Mouse (Mus musculus) forebrain, embryonic 16.5 days (tissue): ENCODE measurements at regions not wholly inside any gene's neighbourhood (a gene's known extent, or its start where the extent isn't known, plus 50 kb on each side); places are given as distances from the start of the nearest gene placed in this dataset.

ENCODE experiments used
- ATAC-seq: fragments of 200-750 bp; cut with Nextera tagmentation; 2 replicates; pipeline ENCODE4 v1.8.0; 2017; ENCODE audit warnings: mild to moderate bottlenecking, moderate library complexity
- H3K27ac ChIP-seq: fragments of 300-500 bp; sonication (generic); 2 replicates; pipeline ENCODE4 v1.5.1; 2014; ENCODE audit warnings: low read length, control low read depth
- H3K27me3 ChIP-seq: fragments of 300-500 bp; sonication (generic); replicated peaks from 2 replicates; pipeline ENCODE4 v1.6.1; 2014; ENCODE audit warnings: low read length; ENCODE audit not compliant: control insufficient read depth, insufficient read depth
- H3K36me3 ChIP-seq: fragments of 300-500 bp; sonication (generic); 2 replicates; pipeline ENCODE4 v1.6.1; 2014; ENCODE audit not compliant: control insufficient read depth, insufficient read depth
- H3K4me1 ChIP-seq: fragments of 300-500 bp; sonication (generic); replicated peaks from 2 replicates; pipeline ENCODE4 v1.6.1; 2014; ENCODE audit warnings: low read length; ENCODE audit not compliant: control insufficient read depth, insufficient read depth
- H3K4me2 ChIP-seq: fragments of 300-500 bp; sonication (generic); 2 replicates; pipeline ENCODE4 v1.6.1; 2014; ENCODE audit warnings: mild to moderate bottlenecking, low read length, control low read depth
- H3K4me3 ChIP-seq: fragments of 300-500 bp; sonication (generic); replicated peaks from 2 replicates; pipeline ENCODE4 v1.5.1; 2014; ENCODE audit warnings: mild to moderate bottlenecking, low read length, control low read depth
- H3K9ac ChIP-seq: fragments of 300-500 bp; sonication (generic); replicated peaks from 2 replicates; pipeline ENCODE4 v1.6.1; 2014; ENCODE audit warnings: low read depth, low read length, control low read depth
- H3K9me3 ChIP-seq: fragments of 300-500 bp; sonication (generic); 2 replicates; pipeline ENCODE4 v1.6.1; 2016; ENCODE audit warnings: low read length; ENCODE audit not compliant: control insufficient read depth
- WGBS: fragments of 180-500 bp; shearing (Covaris S2); extraction: QIAGEN DNeasy Blood & Tissue Kit; methylation state at CpG from one replicate; pipeline ENCODE4 v1.1.7; 2014; 5-methylcytosine and 5-hydroxymethylcytosine counted together

DNA sequence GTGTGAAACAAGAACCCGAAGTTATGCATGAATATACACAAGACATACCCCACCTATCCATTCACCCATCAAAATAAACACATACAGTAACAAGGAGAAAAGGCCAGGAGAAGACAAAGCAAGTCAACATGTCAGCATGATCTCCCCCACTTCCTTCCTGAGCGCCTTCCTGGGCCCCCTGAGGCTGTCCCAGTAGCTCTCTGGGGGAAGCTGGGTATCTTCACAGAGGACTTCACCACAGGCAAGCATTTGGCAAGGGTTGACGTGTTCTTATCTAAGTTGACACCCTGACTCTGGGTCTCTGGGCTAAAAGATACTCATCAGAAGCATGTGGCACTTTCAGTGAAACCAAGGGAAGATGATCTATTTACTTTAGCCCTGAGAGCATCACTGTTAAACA is 138.1 kb upstream of the Dynlrb2 start:
- no peaks in the 10 kb centered on the region for H3K27me3 ChIP-seq
- H3K27ac ChIP-seq, result no peak overlapping the region
- H3K9ac ChIP-seq, result no peak overlapping the region
- H3K4me3 ChIP-seq, result no peak overlapping the region
- H3K9me3 ChIP-seq, result no peaks in the 10 kb centered on the region
- H3K4me2 ChIP-seq, result no peak overlapping the region
- WGBS, result 85% methylated on average over 3 of the region's 3 CpGs
- H3K36me3 ChIP-seq, result no peaks in the 10 kb centered on the region
- peaks cover 4% of the 10 kb centered on the region; the same call in 1 of the 2 replicates for H3K4me1 ChIP-seq
- ATAC-seq, result no peak

DNA sequence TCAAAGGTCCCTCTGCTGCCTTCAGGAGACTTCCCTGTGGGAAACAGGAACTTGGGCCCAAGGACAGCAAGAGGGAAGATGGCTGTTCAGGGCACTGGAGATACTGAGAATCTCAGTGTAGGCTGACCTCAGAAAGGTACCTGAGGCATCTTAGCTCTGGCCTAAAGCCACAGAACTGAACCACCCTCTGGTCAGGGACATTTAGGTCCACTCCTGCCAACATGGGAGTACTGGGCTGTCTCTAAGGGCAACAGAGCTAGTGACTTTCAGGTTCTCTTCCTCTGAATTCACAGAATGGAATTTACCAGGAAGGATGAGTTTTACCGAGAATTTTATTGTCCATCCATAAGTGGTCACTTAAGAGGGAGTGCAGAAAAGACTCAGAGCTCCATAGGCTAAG is 140.0 kb upstream of the Dynlrb2 start:
- Histone ChIP-seq H3K27ac (no peak overlapping the region), H3K4me3 (no peak overlapping the region), H3K9me3 (no peaks in the 10 kb centered on the region), H3K4me2 (no peak overlapping the region), H3K4me1 (peaks cover 4% of the 10 kb centered on the region; the same call in 1 of the 2 replicates), H3K36me3 (no peaks in the 10 kb centered on the region), H3K27me3 (no peaks in the 10 kb centered on the region), H3K9ac (no peak overlapping the region)
- ATAC-seq, result no peak
- 78% methylated on average over 1 of the region's 1 CpGs for WGBS

DNA sequence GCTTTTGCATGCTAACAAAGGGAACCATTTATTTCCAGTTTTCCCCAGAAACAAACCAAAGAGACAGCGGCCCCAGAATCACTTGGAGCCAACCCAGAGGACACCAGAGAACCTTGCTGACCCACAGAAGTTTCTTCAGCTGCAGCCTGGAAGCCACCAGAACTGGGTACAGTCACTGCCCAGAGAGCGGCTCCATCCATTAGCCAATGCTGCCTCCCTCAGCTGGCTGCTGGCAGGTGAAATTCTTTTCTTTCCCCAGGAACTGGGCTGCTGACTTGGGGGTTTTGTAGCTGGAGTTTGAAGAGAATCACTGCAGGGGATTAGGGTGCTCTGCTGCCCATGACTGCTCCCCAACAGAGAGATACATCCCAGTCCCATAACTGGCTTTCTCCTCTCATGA is 140.6 kb upstream of the Dynlrb2 start:
- Histone ChIP-seq H3K4me2 (no peak overlapping the region), H3K9me3 (no peaks in the 10 kb centered on the region), H3K36me3 (no peaks in the 10 kb centered on the region), H3K27ac (no peak overlapping the region), H3K4me3 (no peak overlapping the region), H3K4me1 (peaks cover 4% of the 10 kb centered on the region; the same call in 1 of the 2 replicates), H3K27me3 (no peaks in the 10 kb centered on the region), H3K9ac (no peak overlapping the region)
- WGBS, result 67% methylated on average over 2 of the region's 2 CpGs
- no peak for ATAC-seq

DNA sequence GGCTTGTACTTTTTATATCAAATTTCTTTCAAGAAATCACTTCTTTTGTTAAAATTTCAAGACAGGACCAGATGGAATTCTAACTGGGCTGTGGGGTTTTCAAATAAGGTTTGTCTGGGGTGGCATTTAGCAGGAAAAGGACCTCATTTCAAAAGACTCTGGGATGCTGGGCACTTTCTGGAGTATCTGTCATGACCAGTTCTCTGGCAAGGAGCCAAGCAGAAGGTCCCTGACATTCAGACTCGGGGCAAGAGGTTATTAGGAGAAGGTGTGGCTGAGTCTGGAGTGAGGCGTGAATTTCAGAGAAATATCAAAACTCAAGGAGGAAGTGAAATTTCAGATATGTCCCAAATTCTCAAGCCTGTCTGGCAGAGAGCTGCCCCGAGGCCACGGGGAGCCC is 142.4 kb upstream of the Dynlrb2 start:
- Histone ChIP-seq H3K27ac (no peak overlapping the region), H3K4me2 (no peak overlapping the region), H3K27me3 (no peaks in the 10 kb centered on the region), H3K4me3 (no peak overlapping the region), H3K4me1 (no peaks in the 10 kb centered on the region), H3K36me3 (no peaks in the 10 kb centered on the region), H3K9ac (no peak overlapping the region), H3K9me3 (no peaks in the 10 kb centered on the region)
- ATAC-seq, result no peak
- WGBS, result 77% methylated on average over 4 of the region's 4 CpGs

DNA sequence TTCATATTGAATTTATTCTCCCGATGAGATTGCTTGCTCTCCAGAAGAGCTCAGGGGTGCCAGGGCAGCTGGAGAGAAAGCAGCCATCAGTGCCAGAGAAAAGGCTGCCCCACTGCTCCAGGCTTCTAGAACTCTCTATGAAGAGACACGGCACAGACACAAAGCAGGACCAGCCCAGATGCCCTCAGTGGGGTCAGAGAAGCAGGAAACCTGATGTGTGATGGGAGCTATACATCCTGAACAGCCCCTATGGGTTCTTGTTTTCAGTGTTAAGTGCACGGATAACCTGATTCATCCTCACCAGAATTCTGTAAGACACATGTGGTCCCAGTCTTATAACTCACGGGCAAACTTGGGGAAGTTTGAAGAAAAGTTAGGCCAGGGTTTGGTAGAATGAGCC is 145.0 kb upstream of the Dynlrb2 start:
- Histone ChIP-seq H3K4me3 (no peak overlapping the region), H3K9me3 (no peaks in the 10 kb centered on the region), H3K4me1 (no peaks in the 10 kb centered on the region), H3K27ac (no peak overlapping the region), H3K9ac (no peak overlapping the region), H3K4me2 (no peak overlapping the region), H3K36me3 (no peaks in the 10 kb centered on the region), H3K27me3 (no peaks in the 10 kb centered on the region)
- 79% methylated on average over 4 of the region's 4 CpGs for WGBS
- no peak for ATAC-seq

DNA sequence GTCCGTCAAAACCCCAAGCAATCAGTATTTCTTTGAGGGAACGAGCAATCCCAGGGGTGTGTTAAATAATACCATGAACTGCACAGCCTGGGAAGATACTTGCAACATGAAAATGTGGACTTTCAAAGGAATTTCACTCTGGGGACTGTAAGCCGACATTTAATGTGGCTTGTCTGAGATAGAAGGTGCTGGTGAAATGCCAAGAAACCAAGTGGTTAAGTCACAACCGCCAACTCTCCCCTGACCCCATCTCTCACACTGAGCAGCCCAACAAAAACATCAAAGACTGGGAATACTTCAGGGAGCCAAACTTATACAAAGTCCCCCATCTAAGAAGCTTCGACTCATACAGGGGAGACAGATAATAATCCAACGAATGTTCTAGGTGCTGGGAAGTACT is 150.0 kb upstream of the Dynlrb2 start:
- ATAC-seq, result no peak
- Histone ChIP-seq H3K4me2 (no peak overlapping the region), H3K36me3 (no peaks in the 10 kb centered on the region), H3K27me3 (no peaks in the 10 kb centered on the region), H3K9me3 (no peaks in the 10 kb centered on the region), H3K4me1 (no peaks in the 10 kb centered on the region), H3K27ac (no peak overlapping the region), H3K4me3 (no peak overlapping the region), H3K9ac (no peak overlapping the region)
- WGBS, result 77% methylated on average over 6 of the region's 6 CpGs

DNA sequence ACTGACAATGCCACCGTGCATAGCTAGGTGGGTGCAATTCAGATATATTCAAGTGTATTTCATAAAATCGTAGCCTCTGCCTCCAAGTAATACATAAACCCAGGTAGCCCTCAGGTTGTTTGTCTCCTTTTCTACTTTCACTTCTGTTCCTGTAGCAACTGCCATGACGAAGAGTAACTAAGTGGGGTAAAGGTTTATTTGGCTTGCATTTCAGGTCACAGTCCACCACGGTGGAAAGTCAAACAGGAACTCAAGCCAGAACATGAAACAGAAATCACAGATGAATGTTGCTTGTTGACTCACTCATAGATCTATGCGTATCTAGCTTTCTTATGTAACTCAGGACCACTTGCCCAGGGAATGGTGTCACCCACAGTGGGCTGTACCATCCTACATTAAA is 150.9 kb upstream of the Dynlrb2 start:
- ATAC-seq, result no peak
- WGBS, result 94% methylated on average over 5 of the region's 5 CpGs
- H3K36me3 ChIP-seq, result no peaks in the 10 kb centered on the region

DNA sequence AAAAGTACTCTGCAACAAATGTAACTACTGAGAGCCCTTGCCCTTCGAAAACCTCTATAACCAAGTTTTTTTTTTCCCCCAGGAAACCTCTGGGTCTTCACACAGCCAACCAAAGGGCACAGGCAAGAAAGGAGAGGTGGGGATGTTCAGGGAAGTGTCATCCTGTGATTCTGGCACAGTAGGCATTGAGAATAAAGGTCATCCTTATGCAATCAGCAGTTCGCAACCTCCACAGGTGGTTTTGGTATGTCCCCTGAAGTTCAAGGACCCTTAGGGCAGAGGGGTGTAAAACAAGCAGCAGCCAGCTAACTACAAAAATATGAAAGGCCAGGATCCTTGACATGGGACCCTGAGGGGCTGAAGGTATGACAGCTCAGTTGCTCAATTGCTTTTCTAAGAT is 152.1 kb upstream of the Dynlrb2 start:
- H3K27ac ChIP-seq, result no peak overlapping the region
- H3K4me2 ChIP-seq, result no peak overlapping the region
- H3K4me1 ChIP-seq, result no peaks in the 10 kb centered on the region
- no peak for ATAC-seq
- no peak overlapping the region for H3K4me3 ChIP-seq
- H3K27me3 ChIP-seq, result no peaks in the 10 kb centered on the region
- H3K9me3 ChIP-seq, result no peaks in the 10 kb centered on the region
- H3K36me3 ChIP-seq, result no peaks in the 10 kb centered on the region
- H3K9ac ChIP-seq, result no peak overlapping the region
- 90% methylated on average over 2 of the region's 2 CpGs for WGBS

More for the DNA sequence above, 150.9 kb upstream of the Dynlrb2 start:
- no peaks in the 10 kb centered on the region for H3K4me1 ChIP-seq
- H3K4me2 ChIP-seq, result no peak overlapping the region
- no peak overlapping the region for H3K9ac ChIP-seq
- no peaks in the 10 kb centered on the region for H3K9me3 ChIP-seq
- no peak overlapping the region for H3K4me3 ChIP-seq
- no peaks in the 10 kb centered on the region for H3K27me3 ChIP-seq
- no peak overlapping the region for H3K27ac ChIP-seq

DNA sequence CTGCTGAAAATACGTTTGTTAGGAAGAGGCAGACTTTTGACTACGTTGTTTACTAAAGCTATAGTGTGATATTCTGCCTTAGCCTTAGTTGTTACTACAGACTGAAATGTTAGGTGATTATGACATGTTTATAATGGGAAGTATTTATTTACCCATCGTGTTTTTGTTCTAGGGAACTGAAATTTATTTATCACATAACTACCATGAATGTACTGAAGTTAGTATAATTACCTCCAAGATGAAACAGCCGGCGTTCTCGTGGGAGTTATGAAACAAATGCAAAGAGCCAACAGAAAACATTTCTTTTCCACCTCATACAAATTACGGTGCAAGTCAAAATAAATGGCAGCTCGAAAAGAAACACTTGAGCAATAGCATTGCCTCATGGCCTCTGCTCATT is 155.8 kb upstream of the Dynlrb2 start:
- no peaks in the 10 kb centered on the region for H3K27me3 ChIP-seq
- no peak overlapping the region for H3K27ac ChIP-seq
- H3K4me2 ChIP-seq, result no peak overlapping the region
- no peak overlapping the region for H3K4me3 ChIP-seq
- H3K36me3 ChIP-seq, result no peaks in the 10 kb centered on the region
- no peaks in the 10 kb centered on the region for H3K9me3 ChIP-seq
- WGBS, result 86% methylated on average over 8 of the region's 8 CpGs
- no peaks in the 10 kb centered on the region for H3K4me1 ChIP-seq
- H3K9ac ChIP-seq, result no peak overlapping the region
- no peak for ATAC-seq

DNA sequence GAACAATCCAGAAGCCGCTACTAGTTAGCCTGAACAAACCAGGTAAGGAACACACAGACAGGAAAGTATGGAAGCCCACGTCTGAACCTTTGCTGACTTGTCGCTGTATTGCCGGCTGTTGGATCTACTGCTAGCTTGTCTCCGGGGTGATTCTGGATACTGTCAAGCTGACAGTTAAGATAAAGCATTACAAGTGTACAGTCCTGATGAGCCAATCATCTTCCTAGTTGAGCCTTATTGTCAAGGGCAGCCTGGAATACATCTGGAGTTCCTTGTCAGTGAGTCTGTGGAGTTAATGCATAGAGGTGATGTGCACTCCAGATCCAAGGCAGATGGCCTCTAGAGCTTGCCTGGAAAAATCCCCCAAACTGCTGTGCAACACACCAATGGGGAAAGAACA is 157.8 kb upstream of the Dynlrb2 start:
- Histone ChIP-seq H3K4me1 (no peaks in the 10 kb centered on the region), H3K4me2 (no peak overlapping the region), H3K9me3 (no peaks in the 10 kb centered on the region), H3K27me3 (no peaks in the 10 kb centered on the region), H3K36me3 (no peaks in the 10 kb centered on the region), H3K4me3 (no peak overlapping the region), H3K9ac (no peak overlapping the region), H3K27ac (no peak overlapping the region)
- 90% methylated on average over 5 of the region's 5 CpGs for WGBS
- no peak for ATAC-seq
